Mouse (Mus musculus) adrenal gland, adult 2 months (tissue): ENCODE results near the gene Dnajc19. TPM values are rescaled to one million over a fixed set of nuclear protein-coding genes. Genes with fewer than 3 reads are reported as not detected.

Experiments used
- DNase-seq: peaks from one replicate; pipeline ENCODE4 v3.0.0; 2021
- polyA plus RNA-seq: library from polyadenylated mRNA; depleted of rRNA; stranded (reverse); fragments of >200 nt; gene quantifications from 2 replicates; pipeline ENCODE4 v1.2.3, GENCODE M21; 2012; rRNA removed
- total RNA-seq, 2 experiments: library from RNA; stranded (reverse); gene quantifications; 2 replicates each; pipeline ENCODE4 v1.2.3; 2021

The Dnajc19 gene
- total and polyA plus RNA-seq, 3 experiments = 83.0 to 92.7 (median 88.8) TPM

GRCm38 (mm10) chr3:34028935-34029334, 52.2 kb downstream of the Dnajc19 start:
- no peak for DNase-seq

GRCm38 (mm10) chr3:34021259-34021828, 59.8 kb downstream of the Dnajc19 start:
- DNase-seq = no peak

- DNase-seq = peak; percentile 43
These were observed 60.5 kb downstream of the Dnajc19 start for GRCm38 (mm10) chr3:34020382-34021258.

GRCm38 (mm10) chr3:34019540-34020381, 61.4 kb downstream of the Dnajc19 start, which contains the start of gene Fxr1:
Gene Fxr1 (plus strand): TSS chr3:34019943.
- peak; percentile 95 for DNase-seq

- peak; percentile 79 for DNase-seq
These were observed 72.9 kb downstream of the Dnajc19 start for GRCm38 (mm10) chr3:34008191-34008590.

- no peak for DNase-seq
These were observed 73.5 kb downstream of the Dnajc19 start for GRCm38 (mm10) chr3:34007611-34008010.

GRCm38 (mm10) chr3:34006824-34007223, 74.3 kb downstream of the Dnajc19 start:
- no peak for DNase-seq

GRCm38 (mm10) chr3:34006301-34006700, 74.8 kb downstream of the Dnajc19 start:
- DNase-seq = no peak

Other genes with a start within 250 kb of the Dnajc19 start
- gene Ccdc39, start 237.0 kb downstream of the Dnajc19 start, total RNA-seq = 1 to 10 TPM; 1.6 to 1.9 TPM
- 0.13 and 0.35 TPM in 2 replicates for gene Ccdc39, start 237.0 kb downstream of the Dnajc19 start, polyA plus RNA-seq
- 100 to 1,000 TPM in 1 of 2 experiments, 10 to 100 TPM in 1; 98.9 to 153 TPM for gene Fxr1, start 61.4 kb downstream of the Dnajc19 start, total RNA-seq
- gene Fxr1, start 61.4 kb downstream of the Dnajc19 start, polyA plus RNA-seq = 2.7 and 2.9 TPM in 2 replicates